ENCODE assay signal across 19 mouse cellular contexts in genomic region chrX:83116171-83116876, GRCm38 (mm10).
DNase-seq lines count a peak whose midpoint lies in the region; ATAC-seq and TF ChIP-seq lines count a peak whose summit lies in the region.
"Had no signal": no experiment of that assay in that cellular context is flagged by ENCODE, and none has a peak within 500 bp of the region (broad histone marks: within the 10 kb centered on the region; RNA-seq: fewer than 3 reads in every experiment).

No protein-coding gene starts in this region.

- no peak for DNase-seq in heart, postnatal 14 days
- no peak for DNase-seq in left cerebral cortex, adult 2 months (ENCODE audit: extremely low spot score in 1 of 2, low spot score in 2 of 2)
- no peak for DNase-seq in left cerebral cortex, postnatal 10 days (ENCODE audit: extremely low spot score in 1 of 2, low spot score in 2 of 2)
- peak; percentile 59 for DNase-seq in lung, postnatal 0 days (ENCODE audit: low spot score)
- no peak for DNase-seq in cerebellum, adult 9-11 months
- DNase-seq in forebrain, embryonic 14.5 days (ENCODE audit: low spot score), result no peak
- DNase-seq: adrenal gland, adult 8-10 months; cerebellum, adult 11 months; cerebellum, postnatal 36 days; heart, adult 11 months; liver, postnatal 0 days; thymus, adult 2 months had no signal

- H3K27ac ChIP-seq in heart, embryonic 12.5 days (ENCODE audit: poor library complexity, severe bottlenecking), result 0 out of 2 replicates have a peak overlapping the region, but pooled peaks have one; percentile 16
- H3K27ac ChIP-seq in left cerebral cortex, adult 2 months, result peak overlapping the region; percentile 24; the same call in 1 of the 2 replicates
- 0 out of 2 replicates have a peak overlapping the region, but pooled peaks have one; percentile 43 for H3K27ac ChIP-seq in lung, postnatal 0 days (ENCODE audit: low read length)
- H3K27ac ChIP-seq in stomach, embryonic 15.5 days, result peak overlapping the region; percentile 54
- H3K27ac ChIP-seq in forebrain, embryonic 14.5 days (ENCODE audit: low read depth, low read length), result no peak overlapping the region
- H3K27ac ChIP-seq: layer of hippocampus, adult 2 months; midbrain, embryonic 10.5 days had no signal

- no peaks in the 10 kb centered on the region for H3K9me3 ChIP-seq in heart, embryonic 12.5 days (replicated peaks)
- H3K9me3 ChIP-seq in lung, postnatal 0 days (ENCODE audit: low read length), result no peaks in the 10 kb centered on the region
- H3K9me3 ChIP-seq in stomach, embryonic 15.5 days, result no peaks in the 10 kb centered on the region
- no peaks in the 10 kb centered on the region for H3K9me3 ChIP-seq in forebrain, embryonic 14.5 days (replicated peaks; ENCODE audit: control insufficient read depth, low read length)
- H3K9me3 ChIP-seq: midbrain, embryonic 10.5 days had no signal

- intact Hi-C loops in heart, postnatal 14 days (cut with DNase I), result no loop called here
- intact Hi-C loops in left cerebral cortex, adult 2 months (cut with DNase I), result no loop called here
- intact Hi-C loops in left cerebral cortex, postnatal 10 days (cut with DNase I), result no loop called here

- no peak overlapping the region for H3K4me2 ChIP-seq in heart, embryonic 12.5 days
- H3K4me2 ChIP-seq in lung, postnatal 0 days (replicated peaks; ENCODE audit: low read depth, low read length), result no peak overlapping the region
- no peak overlapping the region for H3K4me2 ChIP-seq in stomach, embryonic 15.5 days
- H3K4me2 ChIP-seq in forebrain, embryonic 14.5 days (ENCODE audit: low read length), result no peak overlapping the region

- no peaks in the 10 kb centered on the region for H3K27me3 ChIP-seq in heart, embryonic 12.5 days (replicated peaks)
- H3K27me3 ChIP-seq in lung, postnatal 0 days (replicated peaks; ENCODE audit: insufficient read depth, low read length), result no peaks in the 10 kb centered on the region
- no peaks in the 10 kb centered on the region for H3K27me3 ChIP-seq in stomach, embryonic 15.5 days (replicated peaks)
- H3K27me3 ChIP-seq in forebrain, embryonic 14.5 days (replicated peaks; ENCODE audit: control insufficient read depth, insufficient read depth, low read length), result no peaks in the 10 kb centered on the region
- H3K27me3 ChIP-seq: CH12.LX had no signal

- ATAC-seq in heart, embryonic 12.5 days (ENCODE audit: insufficient number of reproducible peaks, low FRiP score), result no peak
- peak; percentile 46; the same call in 1 of the 2 replicates for ATAC-seq in lung, postnatal 0 days
- no peak for ATAC-seq in stomach, embryonic 15.5 days (ENCODE audit: insufficient read depth, low FRiP score, low read depth)
- ATAC-seq in forebrain, embryonic 14.5 days, result no peak
- ATAC-seq: forebrain, embryonic 16.5 days; liver, postnatal 0 days had no signal

- H3K4me1 ChIP-seq in heart, embryonic 12.5 days (replicated peaks), result 0 out of 2 replicates have a peak, but pooled peaks cover 5% of the 10 kb centered on the region
- no peaks in the 10 kb centered on the region for H3K4me1 ChIP-seq in lung, postnatal 0 days (ENCODE audit: insufficient read depth, low read depth, low read length)
- no peaks in the 10 kb centered on the region for H3K4me1 ChIP-seq in stomach, embryonic 15.5 days
- H3K4me1 ChIP-seq in forebrain, embryonic 14.5 days (ENCODE audit: control insufficient read depth, insufficient read depth, low read length), result no peaks in the 10 kb centered on the region
- H3K4me1 ChIP-seq: midbrain, embryonic 10.5 days had no signal

- no peak overlapping the region for H3K4me3 ChIP-seq in heart, embryonic 12.5 days
- no peak overlapping the region for H3K4me3 ChIP-seq in left cerebral cortex, adult 2 months
- no peak overlapping the region for H3K4me3 ChIP-seq in lung, postnatal 0 days (ENCODE audit: low read depth, low read length)
- H3K4me3 ChIP-seq in stomach, embryonic 15.5 days (replicated peaks), result no peak overlapping the region
- H3K4me3 ChIP-seq in forebrain, embryonic 14.5 days (ENCODE audit: low read depth, low read length), result no peak overlapping the region
- H3K4me3 ChIP-seq: erythroblast, embryonic 14.5 days; layer of hippocampus, adult 2 months; midbrain, embryonic 10.5 days had no signal

- H3K9ac ChIP-seq in heart, embryonic 12.5 days, result no peak overlapping the region
- H3K9ac ChIP-seq in lung, postnatal 0 days (replicated peaks; ENCODE audit: low read depth), result no peak overlapping the region
- no peak overlapping the region for H3K9ac ChIP-seq in stomach, embryonic 15.5 days
- H3K9ac ChIP-seq in forebrain, embryonic 14.5 days (ENCODE audit: low read length), result no peak overlapping the region
- H3K9ac ChIP-seq: liver, postnatal 0 days had no signal

- 68% methylated on average over 2 of the region's 2 CpGs for WGBS in heart, embryonic 12.5 days
- 37% methylated on average over 2 of the region's 2 CpGs for WGBS in lung, postnatal 0 days
- 51% methylated on average over 2 of the region's 2 CpGs for WGBS in stomach, embryonic 15.5 days
- whole genome bisulfite sequencing in forebrain, embryonic 14.5 days, result 45% methylated on average over 2 of the region's 2 CpGs

- TF ChIP-seq CTCF in left cerebral cortex, adult 2 months (IDR thresholded peaks at IDR 0.05), result no peak
- no peak for TF ChIP-seq CTCF in lung, postnatal 0 days (IDR thresholded peaks at IDR 0.05)

- no peaks in the 10 kb centered on the region for H3K36me3 ChIP-seq in heart, embryonic 12.5 days
- H3K36me3 ChIP-seq in lung, postnatal 0 days (ENCODE audit: insufficient read depth, low read length), result no peaks in the 10 kb centered on the region
- H3K36me3 ChIP-seq in stomach, embryonic 15.5 days, result no peaks in the 10 kb centered on the region
- H3K36me3 ChIP-seq in forebrain, embryonic 14.5 days (ENCODE audit: control insufficient read depth, insufficient read depth, low read length), result no peaks in the 10 kb centered on the region
- H3K36me3 ChIP-seq: midbrain, embryonic 10.5 days had no signal

- 0 out of 2 replicates have a peak, but pooled peaks have one; percentile 13 for TF ChIP-seq EP300 in lung, postnatal 0 days (IDR thresholded peaks at IDR 0.05)
